Mouse (Mus musculus): ENCODE results near the gene Fcamr.

The Fcamr gene

DNA sequence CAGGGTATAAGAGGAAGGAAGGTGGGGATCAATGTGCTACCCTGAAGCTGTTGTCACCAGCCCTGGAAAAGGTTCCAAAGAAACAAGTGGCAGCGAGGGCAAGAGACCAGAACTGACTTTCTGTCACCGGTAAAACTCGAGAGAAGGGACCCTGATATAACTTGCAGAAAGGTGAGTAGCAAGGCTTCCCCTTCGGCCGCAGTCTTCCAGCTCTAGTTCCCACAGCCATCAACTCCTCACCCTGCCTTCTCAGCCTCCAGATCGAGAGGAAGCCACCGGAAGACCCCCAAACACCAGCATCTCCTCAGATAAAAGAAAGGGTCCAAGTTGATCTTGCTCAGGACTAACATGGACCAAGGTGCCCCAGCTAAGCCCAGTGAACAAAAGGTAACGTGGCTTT, at the start of gene Fcamr:
Fcamr (plus strand) TSS at position 301 of the 400 bp plus-strand sequence.
- H3K4me1 ChIP-seq (replicated peaks; ENCODE audit: low read depth, low read length): no peaks in the 10 kb centered on the region
- H3K9me3 ChIP-seq (ENCODE audit: low read length): no peaks in the 10 kb centered on the region
- H3K4me3 ChIP-seq (replicated peaks; ENCODE audit: low read length): no peak within 1 kb of the TSS
- TF ChIP-seq NANOG (IDR thresholded peaks at IDR 0.05; ENCODE audit: borderline replicate concordance, low read length) (no peak), POU5F1 (IDR thresholded peaks at IDR 0.05; ENCODE audit: borderline replicate concordance, low read length) (no peak), CTCF (conservative IDR thresholded peaks at IDR 0.05; ENCODE audit: low read length) (no peak)
- H3K36me3 ChIP-seq (ENCODE audit: insufficient read depth, low read length): no peaks in the 10 kb centered on the region
- H3K27me3 ChIP-seq (ENCODE audit: insufficient read depth, low read length): peaks cover 7% of the 10 kb centered on the region

DNA sequence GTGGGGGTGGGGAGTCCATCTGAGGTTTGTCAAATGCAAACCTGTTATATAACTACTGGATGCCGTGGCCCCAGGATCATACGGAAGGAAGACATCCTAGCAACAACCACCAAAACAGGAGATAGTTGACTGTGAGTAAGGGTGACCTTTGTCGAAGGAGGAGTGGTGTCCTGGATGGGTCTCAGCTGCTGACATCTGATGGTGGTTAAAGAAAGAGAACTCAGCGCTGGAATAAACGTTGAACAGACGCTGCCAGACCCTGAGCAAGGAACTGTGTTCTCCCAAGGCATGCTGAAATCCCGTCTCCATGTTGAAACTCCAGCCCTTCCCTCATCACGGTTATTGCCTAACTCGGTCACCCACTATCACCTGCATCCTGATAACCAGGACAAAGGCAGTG, 41.0 kb upstream of the Fcamr start:
- Histone ChIP-seq H3K4me1 (replicated peaks; ENCODE audit: low read depth, low read length) (no peaks in the 10 kb centered on the region), H3K9me3 (ENCODE audit: low read length) (no peaks in the 10 kb centered on the region), H3K27me3 (ENCODE audit: insufficient read depth, low read length) (no peaks in the 10 kb centered on the region), H3K36me3 (ENCODE audit: insufficient read depth, low read length) (no peaks in the 10 kb centered on the region), H3K4me3 (replicated peaks; ENCODE audit: low read length) (no peak overlapping the region)
- TF ChIP-seq POU5F1 (IDR thresholded peaks at IDR 0.05; ENCODE audit: borderline replicate concordance, low read length) (no peak), CTCF (conservative IDR thresholded peaks at IDR 0.05; ENCODE audit: low read length) (no peak), NANOG (IDR thresholded peaks at IDR 0.05; ENCODE audit: borderline replicate concordance, low read length) (no peak)

DNA sequence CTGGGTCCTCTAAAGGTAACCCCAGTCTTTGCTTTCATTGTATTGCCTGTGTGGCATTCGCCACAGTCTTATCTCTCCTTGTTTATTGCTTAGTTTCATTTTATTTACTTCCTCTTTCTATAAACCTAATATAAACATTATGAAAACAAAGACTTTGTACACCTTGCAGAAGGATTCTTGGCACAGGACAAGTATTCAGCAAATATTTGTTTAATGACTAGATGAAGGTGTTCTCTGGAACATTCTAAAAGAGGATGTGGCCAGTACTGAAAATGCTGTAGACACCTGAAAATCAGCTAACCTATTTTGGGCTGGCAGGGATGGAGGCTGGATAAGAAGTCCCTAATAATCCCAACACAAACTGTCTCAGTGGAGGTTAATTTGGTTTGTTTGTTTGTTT, 39.1 kb upstream of the Fcamr start:
- no peaks in the 10 kb centered on the region for H3K27me3 ChIP-seq (ENCODE audit: insufficient read depth, low read length)
- no peaks in the 10 kb centered on the region for H3K4me1 ChIP-seq (replicated peaks; ENCODE audit: low read depth, low read length)
- no peaks in the 10 kb centered on the region for H3K36me3 ChIP-seq (ENCODE audit: insufficient read depth, low read length)
- no peaks in the 10 kb centered on the region for H3K9me3 ChIP-seq (ENCODE audit: low read length)
- H3K4me3 ChIP-seq (replicated peaks; ENCODE audit: low read length): no peak overlapping the region
- TF ChIP-seq POU5F1 (IDR thresholded peaks at IDR 0.05; ENCODE audit: borderline replicate concordance, low read length) (no peak), NANOG (IDR thresholded peaks at IDR 0.05; ENCODE audit: borderline replicate concordance, low read length) (no peak), CTCF (conservative IDR thresholded peaks at IDR 0.05; ENCODE audit: low read length) (no peak)

DNA sequence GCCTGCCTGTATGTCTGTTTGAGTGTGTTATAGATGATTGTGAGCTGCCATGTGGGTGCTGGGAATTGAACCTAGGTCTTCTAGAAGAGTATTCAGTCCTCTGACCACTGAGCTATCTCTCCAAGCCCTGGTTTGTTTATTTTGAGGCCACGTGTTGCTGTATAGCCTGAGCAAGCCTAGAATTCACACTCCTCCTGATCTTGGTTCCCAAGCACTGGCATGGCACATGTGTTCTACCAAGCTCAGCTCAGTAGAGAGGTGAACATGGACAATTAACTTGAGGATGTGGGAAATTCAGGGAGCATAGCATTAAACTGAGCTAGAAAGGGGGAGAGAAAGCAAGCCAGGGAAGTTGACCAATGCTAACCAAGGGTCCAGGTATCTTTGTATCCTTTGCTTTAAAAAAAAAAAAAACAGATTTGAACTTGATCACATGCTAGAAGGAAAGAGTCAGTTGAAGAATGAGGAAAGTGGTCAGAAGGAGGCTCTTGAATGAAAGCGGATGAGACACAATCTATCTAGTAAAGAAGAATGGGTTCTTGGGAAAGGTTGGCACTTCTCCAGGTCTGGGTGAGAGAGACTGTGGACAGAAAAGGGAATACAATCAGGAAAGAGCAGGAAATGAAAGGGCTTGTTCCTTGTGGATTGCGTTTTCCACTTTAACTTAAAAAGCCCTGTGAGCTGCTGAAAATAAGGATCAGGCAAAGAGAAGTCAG, 38.5 kb upstream of the Fcamr start:
- Histone ChIP-seq H3K4me3 (replicated peaks; ENCODE audit: low read length) (no peak overlapping the region), H3K4me1 (replicated peaks; ENCODE audit: low read depth, low read length) (no peaks in the 10 kb centered on the region), H3K36me3 (ENCODE audit: insufficient read depth, low read length) (no peaks in the 10 kb centered on the region), H3K9me3 (ENCODE audit: low read length) (no peaks in the 10 kb centered on the region), H3K27me3 (ENCODE audit: insufficient read depth, low read length) (no peaks in the 10 kb centered on the region)
- TF ChIP-seq CTCF (conservative IDR thresholded peaks at IDR 0.05; ENCODE audit: low read length): no peak
- TF ChIP-seq NANOG (IDR thresholded peaks at IDR 0.05; ENCODE audit: borderline replicate concordance, low read length): no peak
- no peak for TF ChIP-seq POU5F1 (IDR thresholded peaks at IDR 0.05; ENCODE audit: borderline replicate concordance, low read length)

DNA sequence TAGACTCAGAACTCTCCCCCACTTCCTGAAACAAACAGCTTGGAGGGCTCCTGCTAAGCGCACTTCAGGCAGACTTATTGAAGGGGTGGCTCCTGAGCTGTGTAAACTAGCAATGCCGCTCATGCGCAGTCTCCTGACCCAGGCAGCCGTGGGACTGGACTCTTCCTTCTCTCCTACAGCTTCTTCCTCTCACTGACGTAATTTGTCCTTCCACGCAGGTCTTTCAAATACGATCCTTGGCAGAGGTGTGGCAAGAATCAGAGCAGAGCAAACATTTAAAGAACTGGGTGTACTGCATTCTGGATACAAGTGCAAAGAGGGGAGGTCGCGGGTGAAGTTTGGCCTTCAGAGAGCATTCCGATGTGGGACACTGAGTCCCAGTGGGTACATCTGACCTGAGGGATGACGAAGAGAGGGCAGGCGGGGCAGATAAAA, 36.7 kb upstream of the Fcamr start:
- TF ChIP-seq POU5F1 (IDR thresholded peaks at IDR 0.05; ENCODE audit: borderline replicate concordance, low read length): no peak
- TF ChIP-seq NANOG (IDR thresholded peaks at IDR 0.05; ENCODE audit: borderline replicate concordance, low read length): no peak
- TF ChIP-seq CTCF (conservative IDR thresholded peaks at IDR 0.05; ENCODE audit: low read length): no peak
- no peaks in the 10 kb centered on the region for H3K36me3 ChIP-seq (ENCODE audit: insufficient read depth, low read length)
- H3K4me1 ChIP-seq (replicated peaks; ENCODE audit: low read depth, low read length): no peaks in the 10 kb centered on the region
- H3K27me3 ChIP-seq (ENCODE audit: insufficient read depth, low read length): 0 out of 2 replicates have a peak, but pooled peaks cover 3% of the 10 kb centered on the region
- H3K9me3 ChIP-seq (ENCODE audit: low read length): no peaks in the 10 kb centered on the region
- H3K4me3 ChIP-seq (replicated peaks; ENCODE audit: low read length): no peak overlapping the region

DNA sequence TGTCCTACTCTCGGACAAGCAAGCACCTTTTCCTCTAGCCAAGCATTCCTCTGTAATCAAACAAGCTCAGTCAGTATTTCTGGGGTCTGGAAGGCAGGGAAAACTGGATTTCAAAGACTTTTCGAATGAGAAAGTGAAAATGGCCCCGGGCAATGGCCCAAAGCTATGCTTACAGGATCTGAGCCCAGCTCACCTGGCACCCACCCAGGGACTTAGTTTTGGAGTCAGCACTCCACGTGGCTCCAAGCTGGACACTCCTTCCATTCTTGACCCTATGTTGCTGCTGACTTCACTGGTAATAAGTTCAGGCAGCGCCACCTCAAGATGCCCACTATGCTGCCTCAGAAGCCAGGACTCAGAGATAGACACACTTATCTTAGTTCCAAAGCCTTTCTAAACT, 33.6 kb upstream of the Fcamr start:
- H3K9me3 ChIP-seq (ENCODE audit: low read length): no peaks in the 10 kb centered on the region
- TF ChIP-seq CTCF (conservative IDR thresholded peaks at IDR 0.05; ENCODE audit: low read length) (no peak), NANOG (IDR thresholded peaks at IDR 0.05; ENCODE audit: borderline replicate concordance, low read length) (no peak), POU5F1 (IDR thresholded peaks at IDR 0.05; ENCODE audit: borderline replicate concordance, low read length) (no peak)
- no peak overlapping the region for H3K4me3 ChIP-seq (replicated peaks; ENCODE audit: low read length)
- 0 out of 2 replicates have a peak, but pooled peaks cover 3% of the 10 kb centered on the region for H3K27me3 ChIP-seq (ENCODE audit: insufficient read depth, low read length)
- H3K4me1 ChIP-seq (replicated peaks; ENCODE audit: low read depth, low read length): no peaks in the 10 kb centered on the region
- H3K36me3 ChIP-seq (ENCODE audit: insufficient read depth, low read length): no peaks in the 10 kb centered on the region

DNA sequence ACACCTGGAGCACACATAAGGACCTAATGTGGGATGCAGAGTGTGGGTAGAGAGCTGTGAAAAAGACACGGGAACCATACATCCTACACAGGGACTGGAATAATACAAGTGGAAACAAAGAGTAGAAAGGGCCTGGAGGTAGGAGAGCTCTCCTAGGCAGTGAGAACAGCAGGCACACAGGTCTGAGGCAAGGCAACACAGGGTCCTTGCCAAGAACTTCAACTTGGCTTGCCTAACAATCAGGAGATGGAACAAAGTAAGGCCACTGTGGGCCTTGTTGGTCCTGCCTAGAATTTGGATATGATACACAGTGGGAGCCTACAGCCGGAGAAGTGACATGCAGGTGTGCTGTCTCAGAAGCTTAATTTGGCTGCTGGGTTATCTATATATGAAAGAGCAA, 30.8 kb upstream of the Fcamr start:
- Histone ChIP-seq H3K36me3 (ENCODE audit: insufficient read depth, low read length) (no peaks in the 10 kb centered on the region), H3K9me3 (ENCODE audit: low read length) (no peaks in the 10 kb centered on the region), H3K27me3 (ENCODE audit: insufficient read depth, low read length) (0 out of 2 replicates have a peak, but pooled peaks cover 3% of the 10 kb centered on the region), H3K4me3 (replicated peaks; ENCODE audit: low read length) (no peak overlapping the region), H3K4me1 (replicated peaks; ENCODE audit: low read depth, low read length) (no peaks in the 10 kb centered on the region)
- TF ChIP-seq NANOG (IDR thresholded peaks at IDR 0.05; ENCODE audit: borderline replicate concordance, low read length) (no peak), POU5F1 (IDR thresholded peaks at IDR 0.05; ENCODE audit: borderline replicate concordance, low read length) (no peak), CTCF (conservative IDR thresholded peaks at IDR 0.05; ENCODE audit: low read length) (no peak)

DNA sequence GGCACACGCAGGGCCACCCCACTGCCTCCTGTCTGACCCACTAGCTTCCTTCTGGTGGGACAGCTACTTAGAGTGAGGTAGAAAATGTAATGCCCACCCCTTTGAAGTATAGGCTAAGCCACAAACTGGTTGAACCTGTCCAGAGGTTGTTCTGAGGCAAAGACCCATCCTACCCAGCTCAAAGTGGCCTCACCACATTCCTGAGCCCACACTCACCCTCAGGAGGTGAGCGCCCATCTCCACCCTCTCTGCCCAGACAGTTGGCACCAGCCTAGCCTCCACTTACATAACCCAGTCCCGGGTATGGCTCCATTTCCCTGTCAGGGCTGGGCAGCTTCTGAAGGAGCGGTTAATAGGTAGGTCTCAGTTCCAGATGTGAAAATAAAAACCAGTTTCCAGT, 30.2 kb upstream of the Fcamr start:
- no peaks in the 10 kb centered on the region for H3K4me1 ChIP-seq (replicated peaks; ENCODE audit: low read depth, low read length)
- 0 out of 2 replicates have a peak, but pooled peaks cover 3% of the 10 kb centered on the region for H3K27me3 ChIP-seq (ENCODE audit: insufficient read depth, low read length)
- no peak overlapping the region for H3K4me3 ChIP-seq (replicated peaks; ENCODE audit: low read length)
- TF ChIP-seq CTCF (conservative IDR thresholded peaks at IDR 0.05; ENCODE audit: low read length) (no peak), POU5F1 (IDR thresholded peaks at IDR 0.05; ENCODE audit: borderline replicate concordance, low read length) (no peak), NANOG (IDR thresholded peaks at IDR 0.05; ENCODE audit: borderline replicate concordance, low read length) (no peak)
- H3K9me3 ChIP-seq (ENCODE audit: low read length): no peaks in the 10 kb centered on the region
- no peaks in the 10 kb centered on the region for H3K36me3 ChIP-seq (ENCODE audit: insufficient read depth, low read length)

Data from E14TG2a.4 (cell line).